Mouse (Mus musculus) heart, embryonic 10.5 days (tissue): ENCODE data around the gene Gm49373. TPM values are rescaled to one million over a fixed set of nuclear protein-coding genes. Genes with fewer than 3 reads are reported as not detected.

Source experiments
- DNase-seq: peaks from one replicate; pipeline ENCODE4 v3.0.0-alpha.2; 2017; ENCODE audit warnings: low spot score
- H3K27ac ChIP-seq: fragments of 300-500 bp; sonication (generic); 2 replicates; pipeline ENCODE4 v1.5.1; 2016; ENCODE audit warnings: mild to moderate bottlenecking
- H3K27me3 ChIP-seq: fragments of 300-500 bp; sonication (generic); 2 replicates; pipeline ENCODE4 v1.6.1; 2016; ENCODE audit warnings: mild to moderate bottlenecking; ENCODE audit not compliant: poor library complexity, insufficient read depth, severe bottlenecking
- H3K36me3 ChIP-seq: fragments of 300-500 bp; sonication (generic); 2 replicates; pipeline ENCODE4 v1.6.1; 2016; ENCODE audit warnings: mild to moderate bottlenecking, moderate library complexity
- H3K4me1 ChIP-seq: fragments of 300-500 bp; sonication (generic); 2 replicates; pipeline ENCODE4 v1.6.1; 2016; ENCODE audit warnings: mild to moderate bottlenecking
- H3K4me3 ChIP-seq: fragments of 300-500 bp; sonication (generic); 2 replicates; pipeline ENCODE4 v1.5.1; 2016; ENCODE audit warnings: mild to moderate bottlenecking, moderate library complexity
- H3K9me3 ChIP-seq: fragments of 300-500 bp; sonication (generic); 2 replicates; pipeline ENCODE4 v1.6.1; 2016; ENCODE audit warnings: mild to moderate bottlenecking, moderate library complexity
- WGBS: fragments of 180-500 bp; shearing (Covaris S2); methylation state at CpG from one replicate; pipeline ENCODE4 v1.1.7; 2016; 5-methylcytosine and 5-hydroxymethylcytosine counted together
- polyA plus RNA-seq: library from polyadenylated mRNA; unstranded; fragments of >200 nt; fragmentation: Nextera tagmentation; extraction: Ambion mirVana; gene quantifications from 2 replicates; pipeline ENCODE4 v1.2.1, GENCODE M21; 2016

The Gm49373 gene
- polyA plus RNA-seq, 1 experiment from 2014 or later = 0.79 TPM

DNA sequence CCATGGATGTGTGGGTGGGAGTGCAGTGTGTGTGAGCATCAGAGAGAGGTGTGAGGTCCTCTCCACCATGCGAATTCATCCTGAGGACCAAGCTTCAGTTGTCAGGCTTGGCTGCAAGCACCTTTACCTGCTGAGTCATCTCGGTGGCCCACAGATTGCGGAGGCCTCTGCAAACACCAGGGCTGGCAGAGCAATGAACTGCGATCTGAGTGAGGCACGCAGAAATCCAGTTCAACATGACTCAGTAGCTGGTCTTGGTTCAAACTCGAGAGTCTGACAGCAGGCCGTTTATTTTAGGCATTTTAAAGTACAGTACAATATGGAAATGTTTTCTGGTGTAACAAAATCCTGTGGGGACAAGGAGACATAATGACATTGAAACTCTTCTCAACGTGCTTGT, 24.9 kb upstream of the Gm49373 start:
- no peaks in the 10 kb centered on the region for H3K9me3 ChIP-seq
- H3K27me3 ChIP-seq = no peaks in the 10 kb centered on the region
- H3K4me1 ChIP-seq = peaks cover 7% of the 10 kb centered on the region; the same call in 1 of the 2 replicates
- peaks cover 4% of the 10 kb centered on the region for H3K36me3 ChIP-seq
- WGBS = 71% methylated on average over 8 of the region's 8 CpGs
- no peak for DNase-seq
- H3K27ac ChIP-seq = no peak overlapping the region
- H3K4me3 ChIP-seq = no peak overlapping the region

DNA sequence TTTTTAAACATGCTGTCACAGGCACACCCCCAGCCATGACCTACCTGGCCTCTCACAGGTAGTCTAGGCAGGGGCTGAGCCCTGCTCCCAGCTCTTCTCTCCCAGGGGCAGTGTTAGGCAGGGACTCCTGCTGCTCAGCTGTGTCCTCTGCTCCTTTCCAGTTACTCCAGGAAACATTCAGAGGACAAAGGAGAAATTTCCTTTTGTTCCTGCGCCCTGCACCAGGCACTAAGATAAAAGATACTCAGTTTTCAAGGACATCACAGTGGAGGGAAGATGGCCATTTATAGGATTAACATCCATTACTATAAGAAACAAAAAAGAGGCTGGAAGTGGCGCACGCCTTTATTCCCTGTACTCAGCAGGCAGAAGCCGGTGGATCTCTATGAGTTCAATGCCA, 23.1 kb upstream of the Gm49373 start:
- Histone ChIP-seq H3K27ac (no peak overlapping the region), H3K9me3 (no peaks in the 10 kb centered on the region), H3K27me3 (no peaks in the 10 kb centered on the region), H3K36me3 (peaks cover 4% of the 10 kb centered on the region), H3K4me1 (peaks cover 10% of the 10 kb centered on the region), H3K4me3 (no peak overlapping the region)
- WGBS = 94% methylated on average over 4 of the region's 4 CpGs
- no peak for DNase-seq

DNA sequence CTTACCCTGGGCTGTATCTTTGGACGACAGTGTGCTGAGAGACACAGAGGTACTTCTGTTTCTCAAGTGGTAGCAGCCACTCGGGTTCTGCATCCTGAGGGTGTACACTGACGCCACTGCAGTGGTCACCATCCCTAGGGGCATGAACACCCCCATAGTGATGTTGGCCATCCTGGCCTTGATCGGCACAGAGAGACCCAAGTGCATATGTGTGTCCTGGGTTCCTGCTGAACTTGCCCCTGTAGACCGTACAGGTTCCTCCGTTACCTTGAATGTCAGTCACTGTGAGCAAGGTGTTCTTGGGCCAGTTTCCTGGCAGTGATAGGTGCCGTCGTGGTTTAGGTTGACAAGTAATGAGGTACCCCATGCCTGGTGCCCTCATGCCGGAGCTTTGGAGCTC, 20.5 kb upstream of the Gm49373 start:
- no peaks in the 10 kb centered on the region for H3K9me3 ChIP-seq
- no peak overlapping the region for H3K27ac ChIP-seq
- peaks cover 26% of the 10 kb centered on the region for H3K36me3 ChIP-seq
- 90% methylated on average over 9 of the region's 9 CpGs for WGBS
- H3K27me3 ChIP-seq = no peaks in the 10 kb centered on the region
- peaks cover 24% of the 10 kb centered on the region for H3K4me1 ChIP-seq
- no peak overlapping the region for H3K4me3 ChIP-seq
- no peak for DNase-seq

DNA sequence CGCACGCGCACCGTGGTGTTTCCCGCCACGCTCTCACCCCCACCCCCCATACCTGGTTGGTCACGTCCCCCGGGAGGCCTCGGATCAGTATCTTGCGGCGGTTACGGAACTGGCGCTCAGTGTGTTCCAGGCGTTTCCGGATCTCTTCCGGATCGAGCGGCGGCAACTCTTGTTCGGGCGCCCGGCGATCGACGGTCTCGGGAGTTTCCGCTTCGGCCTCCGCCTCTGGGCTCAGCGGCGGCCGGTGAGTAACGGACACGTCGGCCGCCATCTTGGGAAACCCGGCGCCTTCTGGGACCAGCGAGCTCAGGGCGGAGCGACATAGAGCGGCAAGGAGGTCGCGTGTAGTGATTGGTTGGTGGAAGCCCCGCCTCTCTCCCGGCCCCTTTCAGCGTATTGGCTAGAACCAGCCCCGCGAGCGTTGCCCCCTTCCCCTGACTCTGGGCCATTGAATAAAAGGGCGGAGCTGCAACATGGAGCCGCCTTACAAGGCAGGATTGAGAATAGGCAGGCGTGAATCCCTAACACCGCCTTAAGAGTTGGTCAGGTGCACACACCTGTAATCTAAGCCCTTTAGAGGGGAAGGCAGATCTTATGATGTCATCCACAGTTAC, 18.9 kb upstream of the Gm49373 start, which contains the start of the genes Gm38431 and Raver1:
TSS of gene Gm38431 (minus strand) at position 291 of the 614 bp plus-strand sequence.
TSS of gene Raver1 (minus strand) at position 302 of the 614 bp plus-strand sequence.
- H3K27ac ChIP-seq = peak within 1 kb of the TSS; percentile 97
- under 1% methylated on average over 54 of the region's 54 CpGs for WGBS
- H3K4me1 ChIP-seq = peaks cover 24% of the 10 kb centered on the region
- H3K27me3 ChIP-seq = no peaks in the 10 kb centered on the region
- peaks cover 43% of the 10 kb centered on the region for H3K36me3 ChIP-seq
- peak; percentile 99 for DNase-seq
- no peaks in the 10 kb centered on the region for H3K9me3 ChIP-seq
- peak within 1 kb of the TSS; percentile 81 for H3K4me3 ChIP-seq

DNA sequence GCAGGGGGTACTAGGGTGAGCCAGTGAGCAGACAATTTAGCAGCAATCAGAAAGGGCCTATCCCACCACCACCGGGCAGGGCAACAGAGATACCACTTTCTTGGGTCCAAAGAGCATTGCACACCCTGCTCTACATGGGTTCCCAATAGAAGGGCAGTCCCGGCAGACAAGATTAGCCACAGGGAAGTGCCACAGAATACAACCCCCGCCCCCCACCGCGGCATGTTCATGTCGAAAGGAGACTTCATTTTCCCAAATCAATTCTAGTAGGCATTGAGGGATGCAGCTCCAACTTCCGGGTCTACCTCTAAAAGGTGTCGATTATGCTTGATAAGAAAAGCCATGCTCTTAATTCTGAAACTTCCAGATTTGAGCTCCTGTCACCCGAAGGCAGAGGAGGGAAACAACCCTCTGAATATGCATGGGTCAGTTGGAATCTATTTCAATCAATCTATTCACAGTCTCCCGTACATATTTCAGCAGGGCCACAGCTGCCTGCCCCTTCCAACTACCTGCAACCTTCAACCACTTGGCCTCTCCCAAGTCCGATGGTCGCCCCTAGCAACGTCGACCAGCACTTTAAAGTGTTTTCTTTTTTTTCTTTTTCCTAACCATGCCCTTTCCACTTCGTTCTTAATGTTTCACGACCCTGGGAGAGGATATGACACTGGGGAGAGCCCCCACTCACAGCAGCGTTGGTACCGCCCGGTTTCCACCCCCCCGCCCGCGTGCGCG, 18.2 kb upstream of the Gm49373 start:
- peaks cover 24% of the 10 kb centered on the region for H3K4me1 ChIP-seq
- no peaks in the 10 kb centered on the region for H3K9me3 ChIP-seq
- DNase-seq = peak; percentile 82
- peak overlapping the region; percentile 97 for H3K27ac ChIP-seq
- H3K36me3 ChIP-seq = peaks cover 49% of the 10 kb centered on the region
- WGBS = 4% methylated on average over 24 of the region's 24 CpGs
- peak overlapping the region; percentile 81 for H3K4me3 ChIP-seq
- H3K27me3 ChIP-seq = no peaks in the 10 kb centered on the region

DNA sequence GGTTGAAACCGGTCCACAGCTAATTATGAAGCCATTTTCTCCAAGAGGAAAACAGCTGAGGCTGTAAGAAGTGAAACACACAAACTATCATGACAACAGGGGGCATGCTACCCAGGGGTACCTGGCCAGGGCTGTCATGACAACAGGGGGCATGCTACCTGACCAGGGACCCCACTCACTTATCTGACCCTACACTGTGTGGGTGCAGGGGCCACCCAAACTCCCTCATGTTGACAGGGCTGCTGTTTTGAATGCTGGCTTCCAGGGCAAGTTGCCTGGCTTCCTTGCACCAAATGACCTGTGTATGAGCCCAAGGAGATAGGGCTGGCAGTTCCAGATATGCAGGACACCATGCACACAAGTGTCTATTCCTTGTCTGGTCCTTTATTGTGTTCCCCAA, 17.6 kb upstream of the Gm49373 start:
- DNase-seq = no peak
- peaks cover 55% of the 10 kb centered on the region for H3K36me3 ChIP-seq
- H3K27me3 ChIP-seq = no peaks in the 10 kb centered on the region
- no peaks in the 10 kb centered on the region for H3K9me3 ChIP-seq
- 81% methylated on average over 1 of the region's 1 CpGs for WGBS
- peaks cover 24% of the 10 kb centered on the region for H3K4me1 ChIP-seq
- peak overlapping the region; percentile 81 for H3K4me3 ChIP-seq
- H3K27ac ChIP-seq = peak overlapping the region; percentile 97; the same call in 1 of the 2 replicates

DNA sequence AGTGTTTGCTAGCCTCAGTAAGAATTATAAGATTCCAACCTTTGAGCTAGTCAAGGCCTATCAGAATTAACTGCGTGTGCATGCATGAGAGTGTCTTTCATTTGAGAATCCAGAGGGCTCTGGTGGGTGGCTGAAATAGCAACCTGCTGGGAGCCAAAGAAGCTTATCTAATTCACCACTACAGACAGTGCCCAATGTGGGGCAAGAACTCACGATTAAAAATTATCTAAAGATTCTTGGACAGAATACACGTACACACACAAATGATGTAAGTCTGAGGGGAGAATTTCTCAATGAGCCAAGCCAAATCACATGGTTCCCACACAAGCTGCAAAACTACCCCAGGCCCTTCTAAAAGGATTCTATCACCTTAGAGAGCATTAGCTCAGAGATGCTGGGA, 10.4 kb upstream of the Gm49373 start:
- 88% methylated on average over 3 of the region's 3 CpGs for WGBS
- peaks cover 96% of the 10 kb centered on the region for H3K36me3 ChIP-seq
- 0 out of 2 replicates have a peak, but pooled peaks cover 3% of the 10 kb centered on the region for H3K4me1 ChIP-seq
- H3K27ac ChIP-seq = no peak overlapping the region
- no peaks in the 10 kb centered on the region for H3K9me3 ChIP-seq
- no peak overlapping the region for H3K4me3 ChIP-seq
- no peak for DNase-seq
- no peaks in the 10 kb centered on the region for H3K27me3 ChIP-seq

DNA sequence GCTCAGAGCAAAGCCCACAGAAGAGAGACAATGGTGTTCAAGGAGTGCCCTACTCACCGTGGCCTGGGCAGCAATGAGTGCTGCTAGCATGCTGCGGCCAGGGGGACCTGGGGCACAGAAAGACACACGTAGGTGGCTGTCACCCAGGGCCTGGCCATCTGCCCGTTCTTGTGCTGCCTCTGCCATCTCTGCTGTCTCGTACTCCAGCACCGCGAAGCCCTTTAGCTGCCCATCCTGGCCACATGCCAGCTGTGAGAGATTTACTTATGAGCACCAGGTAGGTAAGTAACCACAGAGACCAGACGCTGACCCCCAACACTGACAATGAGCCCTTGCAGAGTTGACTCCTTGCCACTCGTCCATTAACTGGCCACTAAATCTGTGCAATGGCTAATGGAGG, 8.2 kb upstream of the Gm49373 start:
- WGBS = 93% methylated on average over 9 of the region's 9 CpGs
- no peak overlapping the region for H3K4me3 ChIP-seq
- no peaks in the 10 kb centered on the region for H3K27me3 ChIP-seq
- no peak for DNase-seq
- H3K36me3 ChIP-seq = peaks cover 96% of the 10 kb centered on the region
- no peak overlapping the region for H3K27ac ChIP-seq
- H3K4me1 ChIP-seq = 0 out of 2 replicates have a peak, but pooled peaks cover 3% of the 10 kb centered on the region
- H3K9me3 ChIP-seq = no peaks in the 10 kb centered on the region

DNA sequence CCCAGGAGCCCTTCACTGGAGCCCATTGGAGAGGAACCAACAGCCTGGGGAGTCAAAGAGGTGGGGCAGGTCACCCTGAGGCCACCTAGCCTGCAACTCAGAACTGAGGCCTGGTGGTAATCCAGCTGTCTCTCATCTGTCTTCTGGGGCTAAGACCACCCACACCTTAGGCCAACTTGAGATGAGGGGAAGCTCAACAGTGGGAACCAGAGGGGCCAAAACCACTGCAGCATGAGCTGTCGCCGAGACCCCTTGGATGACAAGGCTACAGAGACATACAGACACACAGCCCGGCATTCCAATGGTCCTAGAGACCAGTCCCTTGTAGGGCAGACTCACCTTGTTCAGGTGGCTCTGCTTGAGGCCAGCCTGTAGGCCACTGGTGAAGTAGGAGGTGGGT, 2.7 kb upstream of the Gm49373 start:
- no peaks in the 10 kb centered on the region for H3K9me3 ChIP-seq
- peaks cover 78% of the 10 kb centered on the region for H3K36me3 ChIP-seq
- H3K27me3 ChIP-seq = no peaks in the 10 kb centered on the region
- no peak for DNase-seq
- no peak overlapping the region for H3K4me3 ChIP-seq
- H3K27ac ChIP-seq = no peak overlapping the region
- 91% methylated on average over 3 of the region's 3 CpGs for WGBS
- H3K4me1 ChIP-seq = peaks cover 18% of the 10 kb centered on the region

DNA sequence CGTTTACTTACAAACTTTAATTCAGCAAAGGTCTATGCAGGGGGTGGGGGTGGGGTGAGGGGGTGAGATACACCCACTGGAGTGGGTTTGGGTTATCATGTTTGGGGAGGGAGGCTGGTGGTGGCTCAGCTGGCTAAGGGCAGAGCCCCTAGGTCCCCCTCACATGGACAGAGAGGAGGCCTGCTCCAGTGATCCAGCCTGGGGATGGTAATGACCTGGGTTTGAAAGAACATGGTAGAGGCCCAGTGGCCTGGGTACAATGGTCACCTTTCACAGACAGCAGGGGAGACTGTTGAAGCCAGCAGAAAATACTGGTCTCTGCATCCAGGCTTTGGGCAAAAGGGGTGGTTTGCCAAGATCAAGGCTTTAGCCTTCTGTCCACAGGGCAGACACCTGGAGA, 1.3 kb upstream of the Gm49373 start:
- WGBS = 78% methylated on average over 1 of the region's 1 CpGs
- Histone ChIP-seq H3K27me3 (no peaks in the 10 kb centered on the region), H3K4me1 (peaks cover 15% of the 10 kb centered on the region), H3K4me3 (no peak overlapping the region), H3K9me3 (no peaks in the 10 kb centered on the region), H3K36me3 (peaks cover 72% of the 10 kb centered on the region), H3K27ac (no peak overlapping the region)
- no peak for DNase-seq

DNA sequence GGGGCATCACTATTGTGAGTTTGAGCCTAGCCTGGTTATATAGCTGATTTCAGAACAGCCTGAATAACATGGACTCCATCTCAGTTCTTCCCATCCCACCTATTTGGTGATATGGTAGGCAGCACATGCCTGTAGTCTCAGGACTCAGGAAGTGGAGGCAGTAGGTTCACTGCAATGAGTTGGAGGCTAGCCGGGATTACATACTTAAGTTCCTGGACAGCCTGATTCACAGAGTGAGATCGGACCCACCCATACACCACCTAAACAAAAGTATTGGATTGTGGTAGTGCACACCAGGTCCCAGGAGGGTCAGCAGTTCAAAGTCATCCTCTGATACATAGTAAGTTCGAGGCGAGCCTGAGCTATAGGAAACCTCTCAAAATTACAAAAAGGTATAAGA, 255 bp downstream of the Gm49373 start:
- Histone ChIP-seq H3K27me3 (no peaks in the 10 kb centered on the region), H3K36me3 (peaks cover 64% of the 10 kb centered on the region), H3K4me3 (peak overlapping the region; percentile 88), H3K9me3 (no peaks in the 10 kb centered on the region), H3K4me1 (peaks cover 15% of the 10 kb centered on the region), H3K27ac (peak overlapping the region; percentile 93)
- 13% methylated on average over 4 of the region's 4 CpGs for WGBS
- no peak for DNase-seq

DNA sequence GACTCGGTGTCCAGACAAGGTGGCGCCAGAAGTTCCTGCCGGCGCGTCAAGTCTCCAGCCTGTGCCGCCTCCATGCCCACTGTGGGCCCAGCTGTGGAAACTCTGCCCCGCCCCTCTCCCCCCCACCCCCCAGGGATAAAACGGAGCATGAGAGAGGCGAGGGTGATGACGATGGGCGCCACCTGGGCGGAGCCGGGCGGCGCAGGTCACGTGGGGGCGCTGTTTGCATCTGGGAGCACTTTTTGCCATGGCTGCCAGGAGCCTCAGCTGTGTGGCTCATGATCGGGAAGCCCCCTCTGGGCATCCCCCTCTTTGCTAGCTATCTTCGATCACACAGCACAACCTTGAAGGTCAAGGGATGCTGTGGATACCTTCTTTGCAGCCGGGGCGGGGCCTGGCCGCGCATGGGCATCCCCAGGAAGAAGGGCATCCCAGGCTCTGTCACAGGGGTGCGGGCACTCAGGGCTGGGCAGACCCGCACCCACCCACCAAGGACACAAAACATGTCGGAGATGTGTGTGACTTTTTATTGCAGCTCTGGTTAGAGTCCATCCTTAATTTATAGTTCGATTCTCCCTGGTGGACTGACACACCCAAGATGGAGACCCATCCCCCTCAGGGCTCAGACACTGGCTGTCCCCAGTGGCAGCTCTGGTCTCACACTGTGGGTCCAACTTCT, 5.8 kb downstream of the Gm49373 start, which contains the start of gene Zglp1:
TSS of gene Zglp1 (minus strand) at position 88 of the 679 bp plus-strand sequence.
- peaks cover 70% of the 10 kb centered on the region for H3K36me3 ChIP-seq
- no peaks in the 10 kb centered on the region for H3K27me3 ChIP-seq
- H3K4me3 ChIP-seq = no peak within 1 kb of the TSS
- H3K4me1 ChIP-seq = peaks cover 3% of the 10 kb centered on the region
- no peak for DNase-seq
- WGBS = 73% methylated on average over 27 of the region's 27 CpGs
- H3K27ac ChIP-seq = no peak within 1 kb of the TSS
- no peaks in the 10 kb centered on the region for H3K9me3 ChIP-seq

DNA sequence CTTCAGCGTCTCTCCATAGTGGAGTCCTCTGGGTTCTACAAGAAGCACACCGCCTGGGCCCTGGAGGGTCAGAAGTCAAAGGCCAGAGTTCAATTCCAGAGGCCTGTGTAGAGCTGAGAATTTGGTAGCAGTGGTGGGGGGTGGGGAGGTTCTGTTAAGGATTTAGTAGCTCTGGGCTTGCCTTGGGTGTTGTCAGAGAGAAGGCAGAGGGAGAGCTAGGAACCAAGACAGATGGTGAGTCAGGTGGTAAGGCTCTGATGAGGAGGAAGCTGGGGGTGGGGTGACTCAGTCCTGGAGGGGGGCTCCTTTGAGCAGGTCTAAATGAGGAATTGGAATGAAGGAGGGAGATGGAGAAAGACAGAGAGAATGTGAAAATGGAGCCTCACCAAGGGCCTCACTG, 10.0 kb downstream of the Gm49373 start:
- no peaks in the 10 kb centered on the region for H3K9me3 ChIP-seq
- H3K27ac ChIP-seq = no peak overlapping the region
- DNase-seq = no peak
- peaks cover 51% of the 10 kb centered on the region for H3K36me3 ChIP-seq
- no peaks in the 10 kb centered on the region for H3K4me1 ChIP-seq
- no peaks in the 10 kb centered on the region for H3K27me3 ChIP-seq
- WGBS = 95% methylated on average over 2 of the region's 2 CpGs
- no peak overlapping the region for H3K4me3 ChIP-seq
